Mouse (Mus musculus): ENCODE results near the gene Noxred1.
A peak's percentile ranks its signal among the peaks of the same experiment; 100 is the strongest.
"Not testable (repeated sequence)": the region's sequence is repeated elsewhere in the genome, so short reads cannot be mapped to it uniquely, and the experiment has no call there.

The Noxred1 gene

GRCm38 (mm10) chr12:87238632-87239031 lies at the start of gene Noxred1:
TSS of gene Noxred1 (minus strand) at chr12:87238732.
- DNase-seq (ENCODE audit: low spot score) = no peak

DNA sequence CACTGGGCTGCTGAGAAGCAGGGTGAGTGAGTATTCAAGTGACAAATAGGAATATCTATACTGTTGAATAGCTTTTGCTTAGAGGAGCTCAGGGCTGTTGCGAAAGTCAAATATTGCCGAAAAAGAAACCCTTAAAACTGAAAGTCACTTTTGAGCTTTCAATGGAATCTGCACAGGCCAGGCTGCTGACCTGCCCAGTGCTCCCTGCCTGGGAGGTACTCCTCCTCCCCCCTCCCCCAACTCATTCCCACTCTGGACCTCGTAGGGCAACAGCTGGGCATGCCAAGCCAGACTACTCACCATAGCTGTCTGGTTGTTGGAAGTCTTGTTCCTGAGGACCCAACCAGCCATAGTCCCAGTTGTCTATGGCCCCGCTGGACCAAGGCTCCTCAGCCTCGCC lies 46.2 kb upstream of the Noxred1 start:
- no peak for DNase-seq (ENCODE audit: low spot score)

GRCm38 (mm10) chr12:87284268-87284667 lies 45.7 kb upstream of the Noxred1 start:
- DNase-seq (ENCODE audit: low spot score) = no peak

- no peak for DNase-seq (ENCODE audit: low spot score)
Measured at GRCm38 (mm10) chr12:87283706-87284105, 45.2 kb upstream of the Noxred1 start.

GRCm38 (mm10) chr12:87282743-87283142 lies 44.2 kb upstream of the Noxred1 start:
- DNase-seq (ENCODE audit: low spot score) = no peak

DNA sequence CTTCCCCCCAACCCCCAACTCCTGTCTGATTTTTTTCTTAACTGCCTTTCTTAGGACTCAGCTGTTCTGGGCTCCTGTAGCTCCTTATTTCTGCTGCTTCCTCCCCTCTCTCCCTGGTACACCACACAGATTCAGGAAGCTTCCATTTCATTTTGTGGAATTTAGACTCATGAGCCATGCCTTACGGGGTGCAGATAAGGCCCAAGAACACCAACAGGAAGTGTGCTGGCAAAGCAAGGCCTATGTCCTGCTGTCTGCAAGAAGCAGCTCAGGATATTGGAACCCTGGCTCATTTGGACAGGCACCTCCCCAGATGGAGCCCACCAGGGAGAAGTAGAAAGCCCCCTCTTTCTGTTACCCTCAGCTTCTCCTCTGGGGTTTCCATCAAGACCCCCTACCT lies 43.2 kb upstream of the Noxred1 start:
- DNase-seq (ENCODE audit: low spot score) = no peak

- no peak for DNase-seq (ENCODE audit: low spot score)
Measured at GRCm38 (mm10) chr12:87279879-87280278, 41.3 kb upstream of the Noxred1 start.

GRCm38 (mm10) chr12:87279350-87279749 lies 40.8 kb upstream of the Noxred1 start:
- DNase-seq (ENCODE audit: low spot score) = no peak

DNA sequence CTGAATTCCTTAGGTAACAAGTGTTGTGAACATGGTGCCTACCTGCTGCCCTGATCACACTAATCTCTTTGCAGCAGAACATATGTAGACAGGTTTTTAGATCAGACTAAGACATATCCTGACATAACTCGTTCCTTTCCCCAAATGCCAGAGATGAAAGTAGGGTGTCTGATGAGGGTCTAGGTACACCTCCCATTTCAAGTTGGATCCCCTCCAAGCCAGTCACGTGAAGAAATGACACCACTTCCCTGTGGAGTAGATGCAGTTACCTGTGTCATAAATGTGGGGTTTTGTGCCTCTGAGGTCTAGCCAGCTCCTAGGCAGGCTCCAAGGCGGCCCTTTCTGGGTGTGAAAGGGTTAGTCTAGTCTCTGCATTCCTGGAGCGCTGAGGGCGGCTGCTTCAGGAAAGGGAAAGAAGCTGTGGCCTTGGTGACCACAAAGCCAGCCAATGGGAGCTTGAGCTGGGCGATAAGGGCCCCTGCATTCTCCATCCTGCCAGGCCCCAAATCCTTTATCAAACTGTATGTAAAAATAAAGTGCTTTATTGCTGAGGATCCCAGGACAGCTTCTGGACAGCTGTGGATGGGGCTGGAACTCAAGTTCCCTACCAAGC lies 39.7 kb upstream of the Noxred1 start:
- no peak for DNase-seq (ENCODE audit: low spot score)

DNA sequence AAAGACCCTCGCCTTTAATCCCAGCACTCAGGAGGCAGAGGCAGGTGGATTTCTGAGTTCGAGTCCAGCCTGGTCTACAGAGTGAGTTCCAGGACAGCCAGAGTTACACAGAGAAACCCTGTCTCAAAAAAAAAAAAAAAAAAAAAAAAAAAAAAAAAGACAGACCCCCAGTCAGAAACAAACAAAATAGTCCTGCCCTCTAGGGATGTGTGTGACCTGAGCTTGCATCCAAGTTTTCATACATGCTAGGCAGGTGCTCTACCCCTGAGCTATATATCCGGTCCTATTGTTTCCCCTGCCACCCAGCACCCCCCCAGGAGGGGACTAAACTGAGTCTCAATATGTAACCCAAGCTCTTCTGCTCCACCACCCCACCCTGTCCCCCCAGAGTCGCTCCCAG lies 38.7 kb upstream of the Noxred1 start:
- not testable (repeated sequence) for DNase-seq (ENCODE audit: low spot score)

DNA sequence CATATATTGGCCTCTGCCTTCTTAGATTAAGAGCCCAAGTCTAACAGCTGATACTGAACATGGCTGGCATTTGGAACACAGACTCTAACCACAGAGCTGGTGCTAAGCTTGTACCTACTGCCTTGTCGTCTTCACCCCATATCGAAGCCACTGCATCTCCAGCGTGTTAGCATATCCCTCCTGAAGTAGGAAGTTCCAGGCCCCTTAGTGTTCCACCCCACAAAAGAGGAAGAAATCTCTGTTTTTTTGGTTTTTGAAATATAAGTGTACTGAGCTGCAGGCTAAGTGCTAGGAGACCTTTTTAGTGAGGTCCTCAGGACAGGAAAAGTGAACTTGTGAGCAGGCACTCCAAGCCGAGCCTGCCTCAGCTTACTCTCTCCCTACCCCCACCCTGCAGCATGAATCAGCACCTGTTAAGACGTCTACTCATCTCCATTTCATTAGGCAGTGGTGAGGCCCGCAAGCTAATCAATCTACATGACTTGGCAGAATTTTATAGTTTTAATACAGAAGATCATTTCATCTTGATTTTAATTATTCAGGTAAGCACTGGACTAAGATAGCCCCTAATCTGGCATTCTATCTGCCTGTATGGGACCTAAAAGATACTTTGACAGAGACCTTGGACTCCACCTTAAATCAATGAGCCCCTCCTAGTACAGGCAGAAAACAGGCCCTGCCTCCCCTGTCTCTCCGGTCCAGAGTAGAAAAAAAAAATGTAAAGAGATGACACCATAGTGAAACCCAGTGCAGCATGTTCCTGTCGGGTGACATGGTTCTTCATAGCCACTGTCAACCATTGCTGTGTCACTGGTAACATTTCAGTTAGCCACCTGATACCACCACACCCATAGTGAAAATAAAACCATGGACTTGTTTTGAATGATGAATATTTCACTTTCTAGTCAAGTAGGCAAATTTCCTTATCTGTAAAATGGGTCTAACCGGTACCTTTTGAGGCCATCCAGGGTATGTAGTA lies 36.6 kb upstream of the Noxred1 start:
- DNase-seq (ENCODE audit: low spot score) = no peak

GRCm38 (mm10) chr12:87267682-87268081 lies 29.1 kb upstream of the Noxred1 start:
- DNase-seq (ENCODE audit: low spot score) = no peak

- no peak for DNase-seq (ENCODE audit: low spot score)
Measured at GRCm38 (mm10) chr12:87266827-87267603, 28.5 kb upstream of the Noxred1 start.

DNA sequence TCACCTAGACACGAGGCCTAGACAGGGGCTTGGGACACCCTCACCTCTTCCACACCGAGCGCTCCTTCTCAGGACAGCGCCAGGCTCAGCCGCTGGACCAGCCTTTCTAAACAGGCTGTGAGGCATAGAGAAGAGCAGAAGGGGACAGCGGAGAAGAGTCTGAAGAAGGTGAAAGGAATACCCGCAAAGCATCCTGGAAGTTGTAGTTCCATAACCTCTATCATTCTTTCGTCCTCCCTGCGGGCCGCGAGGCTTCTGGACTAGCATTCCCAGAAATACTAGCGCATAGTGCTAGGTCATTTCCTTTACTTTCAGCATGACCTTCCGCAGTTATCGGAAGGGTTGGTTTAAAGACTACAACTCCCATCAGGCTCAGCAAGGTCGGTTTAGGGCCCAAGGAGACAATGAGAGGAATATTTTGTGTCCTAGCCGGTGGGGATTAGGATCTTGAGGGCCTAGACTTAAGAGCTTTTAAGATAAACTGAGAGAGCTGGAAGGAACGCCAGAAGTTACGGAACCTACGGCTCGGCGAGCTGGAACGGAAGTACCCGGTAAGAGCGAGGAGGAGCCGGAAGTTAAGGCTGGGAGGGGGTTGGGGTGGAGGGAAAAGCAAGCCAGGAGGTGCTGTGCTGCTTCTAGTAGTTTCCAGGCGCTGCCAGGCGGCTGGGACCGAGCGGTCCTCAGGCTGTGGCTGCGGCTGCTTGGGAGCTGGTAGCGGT lies 27.7 kb upstream of the Noxred1 start, which contains the start of the genes Vipas39 and Ahsa1:
Gene Vipas39 (minus strand): TSS at position 149 of the 719 bp plus-strand sequence.
Gene Ahsa1 (plus strand): TSS at position 372 of the 719 bp plus-strand sequence.
- DNase-seq (ENCODE audit: low spot score) = peak; percentile 93

- DNase-seq (ENCODE audit: low spot score) = no peak
Measured at GRCm38 (mm10) chr12:87265444-87265843, 26.9 kb upstream of the Noxred1 start.

DNA sequence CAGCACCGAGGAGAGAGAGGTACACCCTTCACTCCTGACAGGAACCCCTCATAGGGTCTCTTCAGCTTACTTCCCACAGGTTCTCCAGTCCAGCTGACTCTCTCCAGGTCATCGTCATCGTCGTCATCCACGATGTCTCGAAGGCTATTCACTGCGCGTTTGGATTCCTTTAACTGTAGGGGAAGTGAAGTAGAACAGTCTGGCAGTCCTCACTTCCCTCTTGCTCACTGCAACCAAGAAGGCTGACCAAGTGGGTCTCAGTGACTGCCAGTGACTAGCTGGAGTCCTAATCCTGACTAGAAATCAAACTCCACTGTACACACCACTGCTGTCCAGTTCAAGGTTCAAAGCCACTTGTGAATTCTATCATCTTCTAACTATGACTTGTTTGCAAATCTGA lies 22.0 kb upstream of the Noxred1 start:
- DNase-seq (ENCODE audit: low spot score) = no peak

DNA sequence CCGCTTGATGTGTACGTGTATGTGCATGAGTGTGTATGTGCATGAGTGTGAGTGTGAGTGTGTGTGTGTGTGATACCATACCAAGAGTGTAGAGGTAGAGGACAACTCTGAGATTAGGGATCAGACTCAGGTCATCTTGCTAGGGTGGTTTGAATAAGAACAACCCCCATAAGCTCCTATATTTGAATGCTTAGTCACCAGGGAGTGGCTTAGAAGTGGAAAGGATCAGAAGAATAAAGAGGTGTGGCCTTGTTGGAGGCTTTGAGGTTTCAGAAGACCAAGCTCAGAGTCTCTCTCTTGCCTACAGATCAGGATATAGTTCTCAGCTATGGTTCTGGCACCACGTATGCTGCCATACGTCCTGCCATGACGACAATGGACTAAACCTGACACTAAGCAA lies 18.1 kb upstream of the Noxred1 start:
- DNase-seq (ENCODE audit: low spot score) = no peak

- no peak for DNase-seq (ENCODE audit: low spot score)
Measured at GRCm38 (mm10) chr12:87253878-87254277, 15.3 kb upstream of the Noxred1 start.

DNA sequence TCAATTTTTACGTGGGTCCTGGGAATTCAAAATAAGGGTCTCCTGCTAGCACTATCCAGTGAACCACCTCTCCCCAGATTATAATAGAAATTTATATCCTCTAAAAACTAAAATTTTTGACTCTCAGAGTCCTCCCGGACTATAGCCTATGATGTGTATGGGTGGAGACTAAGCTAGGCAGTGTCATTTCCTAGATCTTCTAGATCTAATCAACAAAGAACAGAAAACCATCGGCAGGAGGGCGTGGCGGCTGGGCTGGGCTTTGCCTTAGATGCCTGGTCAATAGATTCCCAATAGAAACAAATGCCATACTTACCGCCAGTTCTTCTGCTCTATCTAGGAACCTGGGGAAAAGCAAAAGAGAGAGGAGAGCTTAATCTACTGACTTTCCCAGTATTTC lies 11.6 kb upstream of the Noxred1 start:
- DNase-seq (ENCODE audit: low spot score) = no peak

GRCm38 (mm10) chr12:87236882-87237483 lies 1.5 kb downstream of the Noxred1 start:
- no peak for DNase-seq (ENCODE audit: low spot score)

GRCm38 (mm10) chr12:87230379-87230895 lies 8.1 kb downstream of the Noxred1 start:
- DNase-seq (ENCODE audit: low spot score) = no peak

Data from left cerebral cortex, adult 11 months (tissue).